Mouse (Mus musculus) gastrocnemius, postnatal 4 days (tissue): Measurements from ENCODE around the gene Prm1. TPM values are rescaled to one million over a fixed set of nuclear protein-coding genes. Genes with fewer than 3 reads are reported as not detected.
"Not testable (repeated sequence)": the region's sequence is repeated elsewhere in the genome, so short reads cannot be mapped to it uniquely, and the experiment has no call there.

Experiments used
- DNase-seq, 2 experiments: peaks; one replicate each; pipeline ENCODE4 v3.0.0; 2021 to 2022; ENCODE audit warnings: low spot score in 2 of 2, mixed read lengths in 2 of 2
- total RNA-seq, 2 experiments: library from RNA; stranded (reverse); gene quantifications; 2 replicates each; pipeline ENCODE4 v1.2.3; 2021

Gene Prm1
- total RNA-seq, 2 experiments from 2014 or later, result not detected

DNA sequence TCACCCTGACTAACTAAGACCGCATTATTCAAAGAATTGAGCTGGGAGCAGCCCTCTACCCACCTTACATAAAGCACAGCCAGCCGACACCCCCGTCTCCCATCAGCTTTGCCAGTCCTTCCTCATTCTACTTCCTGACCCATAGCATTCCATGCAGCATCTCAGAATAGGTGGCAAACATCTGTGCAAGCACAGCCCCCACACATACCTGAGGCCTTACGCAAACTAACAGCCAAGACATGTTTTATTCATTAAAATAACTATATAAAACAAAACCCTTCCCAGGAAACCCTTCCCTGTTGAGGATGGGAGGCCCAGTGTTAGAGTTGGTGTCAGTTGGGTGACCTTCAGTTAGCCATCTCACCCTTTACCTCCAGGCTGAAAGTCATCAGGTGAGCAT lies 20.2 kb upstream of the Prm1 start:
- no peak for DNase-seq

DNA sequence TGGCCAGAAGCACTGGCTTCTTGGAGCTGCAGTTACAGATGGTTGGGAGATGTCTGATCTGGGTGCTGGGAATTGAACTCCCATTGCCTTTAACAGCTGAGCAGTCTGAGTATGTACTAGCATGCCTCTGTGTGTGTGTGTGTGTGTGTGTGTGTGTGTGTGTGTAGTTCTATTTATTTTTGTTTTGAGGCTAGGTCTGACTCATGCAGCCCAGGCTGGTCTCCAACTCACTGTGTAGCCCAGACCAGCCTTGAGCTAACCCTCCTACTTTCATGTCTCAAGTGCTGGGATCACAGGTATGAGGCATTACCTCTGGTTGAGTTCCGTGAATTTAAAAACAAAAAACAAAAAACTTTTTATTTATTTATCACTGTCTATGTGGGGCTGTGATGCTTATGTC lies 18.9 kb upstream of the Prm1 start:
- DNase-seq, result no peak

DNA sequence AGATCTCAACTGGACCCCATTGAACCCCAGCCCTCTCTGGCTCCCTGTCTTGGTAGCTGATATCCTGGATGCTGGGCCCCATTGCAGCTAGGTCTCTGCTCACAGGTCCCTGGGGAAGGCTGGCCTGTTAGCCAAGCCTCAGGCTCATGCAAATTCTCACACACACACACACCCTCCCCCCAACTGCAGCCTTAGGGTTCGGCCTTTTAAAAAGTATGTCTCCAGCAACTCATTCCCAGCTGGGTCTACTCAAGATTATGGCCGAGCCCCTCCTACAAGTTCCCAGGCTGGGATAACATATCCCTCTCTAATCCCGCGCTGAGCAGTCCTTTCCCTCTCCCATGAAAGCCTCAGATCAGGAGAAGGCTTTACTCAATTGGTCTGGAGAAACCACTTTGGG lies 15.7 kb upstream of the Prm1 start:
- DNase-seq, result no peak

GRCm38 (mm10) chr16:10819966-10820365 lies 14.3 kb upstream of the Prm1 start:
- no peak for DNase-seq

DNA sequence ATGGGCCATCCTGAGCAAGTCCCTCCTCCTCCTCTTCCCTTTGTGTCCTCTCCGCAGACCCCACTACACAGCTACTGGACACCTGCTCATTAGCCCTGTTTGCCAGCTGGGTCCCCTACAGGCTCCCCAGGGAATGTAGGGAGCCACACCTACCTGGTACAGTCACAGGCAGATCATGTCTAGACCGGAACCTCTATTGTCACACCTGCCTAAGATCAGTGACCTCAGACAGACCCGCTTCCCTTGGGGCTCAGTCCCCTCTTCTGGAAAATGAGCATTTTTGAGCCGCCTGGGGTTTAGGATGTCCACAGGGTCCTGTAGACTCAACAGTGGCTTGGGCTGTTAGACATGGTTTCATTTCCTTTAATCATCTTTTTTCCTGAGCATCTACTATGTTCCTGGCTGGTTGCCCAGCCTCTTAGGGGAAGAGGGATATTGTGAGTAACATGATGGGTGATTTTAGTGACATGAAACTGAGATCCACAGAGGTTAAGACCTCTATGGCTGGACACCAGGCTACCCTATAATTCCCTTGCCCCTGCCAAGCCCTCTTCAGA lies 13.0 kb upstream of the Prm1 start:
- DNase-seq, result no peak

- no peak for DNase-seq
These were observed 9.2 kb upstream of the Prm1 start for GRCm38 (mm10) chr16:10814864-10815263.

- no peak for DNase-seq
These were observed 8.1 kb upstream of the Prm1 start for GRCm38 (mm10) chr16:10813726-10814125.

DNA sequence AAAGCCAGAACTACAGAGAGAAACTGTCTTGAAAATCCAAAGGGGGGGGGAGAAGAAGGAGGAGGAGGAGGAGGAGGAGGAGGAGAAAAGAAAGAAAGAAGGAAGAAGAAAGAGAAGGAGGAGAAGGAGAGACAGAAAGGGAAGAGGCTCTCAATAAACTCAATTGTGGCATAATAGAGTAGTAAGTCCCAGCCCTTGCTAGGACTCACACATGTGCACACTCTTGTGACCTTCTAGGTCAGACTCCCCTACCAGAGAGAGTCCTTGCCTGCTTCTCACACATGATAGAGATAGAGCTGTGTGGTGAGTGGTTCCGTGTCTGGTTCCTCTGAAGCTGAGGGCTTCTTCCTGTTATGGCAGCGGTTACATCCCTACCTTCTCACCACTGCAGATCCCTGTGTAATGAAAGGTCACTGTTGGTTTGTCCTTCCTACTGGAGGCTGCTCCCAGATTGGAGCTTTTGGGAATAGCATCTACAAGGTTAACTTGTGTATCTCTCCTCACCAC lies 7.3 kb upstream of the Prm1 start, which contains the start of gene Gm11172:
Gene Gm11172, plus strand, starts transcription at position 51 of the 507 bp plus-strand sequence.
- no peak for DNase-seq

GRCm38 (mm10) chr16:10810376-10810775 lies 4.7 kb upstream of the Prm1 start:
- no peak for DNase-seq

DNA sequence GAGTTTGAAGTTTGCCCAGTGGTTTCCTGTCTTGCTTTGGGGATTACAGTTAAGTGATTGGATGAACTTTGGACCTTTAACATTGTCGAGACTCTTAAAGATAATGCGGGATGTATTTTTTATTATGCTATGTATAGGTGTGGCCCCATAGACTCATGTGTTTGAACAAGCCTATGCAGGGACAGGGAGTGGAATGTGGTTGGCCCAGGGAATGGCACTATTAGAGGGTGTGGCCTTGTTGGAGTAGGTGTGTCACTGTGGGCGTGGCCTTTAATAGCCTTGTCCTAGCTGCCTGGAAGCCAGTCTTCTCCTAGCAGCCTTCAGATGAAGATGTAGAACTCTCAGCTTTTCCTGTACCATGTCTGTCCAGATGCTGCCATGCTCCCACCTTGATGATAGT lies 3.2 kb downstream of the Prm1 start:
- DNase-seq, result not testable (repeated sequence)

GRCm38 (mm10) chr16:10796034-10796433 lies 9.6 kb downstream of the Prm1 start, which contains the start of gene Prm2:
Gene Prm2 (minus strand): TSS chr16:10796134.
- no peak for DNase-seq

GRCm38 (mm10) chr16:10790702-10791101 lies 14.9 kb downstream of the Prm1 start, which contains the start of gene Prm3:
Gene Prm3 (minus strand): TSS chr16:10790914.
- DNase-seq, result no peak

DNA sequence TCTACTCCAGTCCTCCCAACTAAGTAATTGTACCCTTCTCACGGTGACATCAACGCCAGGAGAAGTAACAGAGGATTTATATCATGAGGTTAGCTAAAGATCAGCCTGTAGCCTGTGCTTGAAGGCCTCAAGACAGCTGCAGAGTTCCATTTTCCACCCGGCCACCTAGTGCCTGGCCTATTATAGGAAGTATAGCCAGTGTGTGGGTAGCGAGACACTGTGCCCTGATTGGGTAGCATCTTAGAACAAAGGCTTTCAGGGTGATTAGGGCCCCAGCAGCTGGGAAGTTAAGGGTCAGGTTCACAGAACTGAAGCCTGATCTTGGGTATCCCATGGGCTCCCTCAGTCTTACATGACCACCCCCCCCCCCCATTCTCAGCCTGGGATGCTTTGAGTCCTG lies 16.8 kb downstream of the Prm1 start:
- no peak for DNase-seq

- no peak for DNase-seq
These were observed 17.4 kb downstream of the Prm1 start, which contains the start of gene Tnp2 for GRCm38 (mm10) chr16:10788271-10788670. Gene Tnp2 (minus strand): TSS chr16:10788660.

DNA sequence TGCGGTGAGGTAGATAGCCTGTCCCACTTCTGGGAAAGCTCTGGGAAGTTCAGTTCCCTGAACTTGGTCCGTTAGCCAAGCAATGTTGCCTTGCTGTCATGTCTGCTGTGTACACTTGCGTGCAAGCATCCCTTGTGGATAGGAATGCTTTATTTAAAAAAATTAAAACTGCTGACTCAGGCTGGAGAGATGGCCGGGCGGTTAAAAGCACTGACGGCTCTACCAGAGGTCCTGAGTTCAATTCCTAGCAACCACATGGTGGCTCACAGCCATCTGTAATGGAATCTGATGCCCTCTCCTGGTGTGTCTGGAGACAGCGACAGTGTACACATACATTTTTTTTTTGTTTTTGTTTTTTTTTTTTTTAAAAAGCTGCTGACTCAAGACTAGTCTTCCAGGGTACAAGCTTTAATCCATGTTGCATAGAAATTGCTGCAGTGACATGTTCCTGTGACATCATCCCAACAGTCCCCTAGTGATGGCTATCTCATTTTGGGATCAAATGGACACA lies 18.0 kb downstream of the Prm1 start:
- DNase-seq, result no peak

DNA sequence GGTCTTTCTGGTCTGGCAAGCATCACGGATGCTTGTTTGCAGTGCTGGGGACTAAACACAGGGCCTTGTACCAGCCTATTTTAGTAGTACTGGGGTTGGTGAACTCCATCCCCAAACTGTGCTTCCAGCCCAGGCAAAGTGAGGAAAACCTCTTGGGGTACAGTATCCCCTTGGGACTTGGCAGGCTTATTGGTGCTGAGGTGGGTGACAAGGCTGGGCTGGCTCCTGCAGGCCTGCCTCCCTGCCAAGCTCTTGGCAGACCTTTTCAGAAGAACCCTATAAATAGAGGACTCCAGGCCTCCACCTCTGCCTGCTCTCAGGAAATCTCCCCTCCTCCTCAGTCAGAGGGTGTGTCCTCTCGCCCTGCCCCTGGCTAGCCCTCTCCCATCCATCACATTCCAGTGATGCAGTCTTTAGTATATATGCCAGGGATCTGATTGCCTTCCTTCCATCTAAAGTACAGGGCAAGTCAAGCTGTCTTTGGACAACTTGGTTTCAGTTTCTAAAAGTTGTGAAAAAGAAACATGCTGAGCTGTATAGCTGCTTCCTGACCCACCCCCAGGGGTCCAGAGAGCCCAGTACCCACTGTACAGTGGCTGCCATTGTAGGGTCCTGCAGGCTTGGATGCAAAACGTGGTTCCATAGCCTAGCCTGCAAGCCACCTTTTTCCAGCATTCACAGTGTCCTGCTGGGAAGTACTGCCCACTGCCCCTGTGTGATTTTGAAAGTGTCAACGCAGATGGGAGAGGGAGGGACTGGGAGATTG lies 18.7 kb downstream of the Prm1 start:
- DNase-seq, result no peak

DNA sequence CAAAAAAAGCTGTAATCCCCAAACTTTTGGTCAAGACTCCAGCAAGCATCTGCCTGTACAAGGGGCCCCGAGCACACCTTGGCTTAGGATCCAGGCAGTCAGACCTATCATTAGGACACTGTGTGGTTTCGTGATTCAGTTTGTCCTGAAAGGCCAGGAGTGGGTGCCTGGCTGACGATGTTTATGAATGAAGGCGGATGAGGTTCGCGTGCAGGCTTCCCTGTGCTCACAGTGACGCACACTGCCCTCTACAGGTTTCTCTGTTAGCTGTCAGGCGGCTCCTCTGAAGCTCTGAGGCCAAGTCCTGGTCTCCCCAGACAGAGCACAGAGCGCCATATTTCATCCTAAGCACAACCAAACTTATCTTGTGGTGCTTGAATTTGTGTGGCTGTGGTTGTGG lies 19.4 kb downstream of the Prm1 start:
- DNase-seq, result peak; percentile 60 to 83

GRCm38 (mm10) chr16:10785371-10786231 lies 20.0 kb downstream of the Prm1 start, which contains the start of gene Socs1:
Gene Socs1 (minus strand): TSS chr16:10785536.
- DNase-seq, result peak; percentile 87 to 91

- DNase-seq, result peak; percentile 95 to 98
These were observed 20.8 kb downstream of the Prm1 start for GRCm38 (mm10) chr16:10784793-10785370.

GRCm38 (mm10) chr16:10783883-10784792 lies 21.5 kb downstream of the Prm1 start:
- peak; percentile 34 to 59 for DNase-seq
